In genomic region chr2:125484164-125484563, GRCm38 (mm10) we compare ENCODE assay signal across 15 mouse cellular contexts. TPM values are rescaled to one million over a fixed set of nuclear protein-coding genes. Genes with fewer than 3 reads are reported as not detected.
DNase-seq lines count a peak whose midpoint lies in the region; ATAC-seq and TF ChIP-seq lines count a peak whose summit lies in the region.
"Had no signal": no experiment of that assay in that cellular context is flagged by ENCODE, and none has a peak within 500 bp of the region (broad histone marks: within the 10 kb centered on the region; RNA-seq: fewer than 3 reads in every experiment).

No protein-coding gene starts in this region.

- TF ChIP-seq CTCF in gastrocnemius, adult 2 months (IDR thresholded peaks at IDR 0.05): no peak
- TF ChIP-seq CTCF in kidney, postnatal 0 days (IDR thresholded peaks at IDR 0.05; ENCODE audit: low read depth): no peak

- ATAC-seq in kidney, postnatal 0 days (replicated peaks; ENCODE audit: low FRiP score, low read depth): no peak
- ATAC-seq: forebrain, embryonic 14.5 days had no signal

- H3K4me1 ChIP-seq in kidney, postnatal 0 days (replicated peaks; ENCODE audit: insufficient read depth, low read length): no peaks in the 10 kb centered on the region
- H3K4me1 ChIP-seq: liver, embryonic 15.5 days; midbrain, embryonic 10.5 days had no signal

- H3K27me3 ChIP-seq in kidney, postnatal 0 days (ENCODE audit: insufficient read depth, low read length): no peaks in the 10 kb centered on the region
- H3K27me3 ChIP-seq: embryonic facial prominence, embryonic 15.5 days; liver, embryonic 15.5 days had no signal

- H3K4me3 ChIP-seq in gastrocnemius, adult 2 months: no peak overlapping the region
- no peak overlapping the region for H3K4me3 ChIP-seq in kidney, postnatal 0 days (replicated peaks; ENCODE audit: low read depth, low read length)
- H3K4me3 ChIP-seq: embryonic facial prominence, embryonic 15.5 days; liver, embryonic 15.5 days; midbrain, embryonic 10.5 days had no signal

- H3K9me3 ChIP-seq in kidney, postnatal 0 days (replicated peaks; ENCODE audit: low read length): no peaks in the 10 kb centered on the region
- H3K9me3 ChIP-seq: embryonic facial prominence, embryonic 15.5 days; liver, embryonic 15.5 days; midbrain, embryonic 10.5 days had no signal

- intact Hi-C loops in gastrocnemius, adult 2 months (cut with DNase I): no loop called here
- intact Hi-C loops in gastrocnemius, postnatal 36 days (cut with DNase I): no loop called here

- no peaks in the 10 kb centered on the region for H3K36me3 ChIP-seq in kidney, postnatal 0 days (ENCODE audit: insufficient read depth, low read length)
- H3K36me3 ChIP-seq: embryonic facial prominence, embryonic 15.5 days; liver, embryonic 15.5 days; midbrain, embryonic 10.5 days had no signal

- H3K4me2 ChIP-seq in kidney, postnatal 0 days (ENCODE audit: low read length): no peak overlapping the region
- H3K4me2 ChIP-seq: embryonic facial prominence, embryonic 15.5 days; liver, embryonic 15.5 days had no signal

- peak overlapping the region; percentile 71 for H3K27ac ChIP-seq in gastrocnemius, adult 2 months
- no peak overlapping the region for H3K27ac ChIP-seq in kidney, postnatal 0 days
- H3K27ac ChIP-seq: embryonic facial prominence, embryonic 15.5 days; liver, embryonic 15.5 days; midbrain, embryonic 10.5 days had no signal

- peak; percentile 48 for DNase-seq in gastrocnemius, adult 2 months
- no peak for DNase-seq in gastrocnemius, postnatal 36 days
- DNase-seq in kidney, postnatal 0 days (ENCODE audit: low spot score): peak; percentile 58
- DNase-seq in kidney, postnatal 25 days: no peak
- DNase-seq in heart, adult 9 months (ENCODE audit: low spot score in 2 of 2): peak; percentile 69 to 82
- peak; percentile 64 for DNase-seq in lung, postnatal 10 days
- DNase-seq in cerebellum, adult 11-12 months: no peak
- DNase-seq in frontal cortex, postnatal 25 days (ENCODE audit: low spot score in 2 of 2): no peak
- DNase-seq: right cerebral cortex, postnatal 25 days; thymus, postnatal 4 days had no signal

- H3K9ac ChIP-seq in kidney, postnatal 0 days (ENCODE audit: low read depth, low read length): no peak overlapping the region
- H3K9ac ChIP-seq: embryonic facial prominence, embryonic 15.5 days; liver, embryonic 15.5 days had no signal

RNA-seq across cellular contexts. Expression of gene Gm9913, which starts 20.7 kb away (rescaled TPM):
- under 1 TPM in 1 of 2 experiments, not detected in 1; 0.08 TPM for total RNA-seq in gastrocnemius, adult 2 months (2021)
- total RNA-seq in gastrocnemius, postnatal 36 days (2021): under 1 TPM in 1 of 2 experiments, not detected in 1; 0.10 TPM
- polyA plus RNA-seq in kidney, postnatal 0 days (2015; fragmentation: Nextera tagmentation; extraction: Ambion mirVana): 0.20 and 0.26 TPM in 2 replicates
- total RNA-seq: granulocyte monocyte progenitor cell, adult 5-6 weeks had no signal

RNA-seq across cellular contexts. Expression of gene Fbn1, which starts 23.6 kb away (rescaled TPM):
- 10 to 100 TPM; 33.1 to 55.3 TPM for total RNA-seq in gastrocnemius, adult 2 months (2021)
- total RNA-seq in gastrocnemius, postnatal 36 days (2021): 10 to 100 TPM; 58.1 to 62.0 TPM
- 13.2 and 13.4 TPM in 2 replicates for polyA plus RNA-seq in kidney, postnatal 0 days (2015; fragmentation: Nextera tagmentation; extraction: Ambion mirVana)

Comparison
In these comparisons a context has a peak if more than half of its experiments do, and no peak if none do; other contexts are left out.
1. DNase-seq: peak in gastrocnemius, adult 2 months (single experiment), kidney, postnatal 0 days (single experiment), heart, adult 9 months (2 of 2) and lung, postnatal 10 days (single experiment); none in gastrocnemius, postnatal 36 days (0 of 2), kidney, postnatal 25 days (0 of 2), cerebellum, adult 11-12 months (single experiment) and frontal cortex, postnatal 25 days (0 of 2).